Mouse (Mus musculus) C2C12 (cell line): ENCODE results near the gene Ntmt1.

Experiments
- CEBPB ChIP-seq: IDR thresholded peaks from one replicate; pipeline ENCODE4 v1.6.1; 2011; ENCODE audit warnings: low read depth, mild to moderate bottlenecking, control low read depth, moderate library complexity
- CTCF ChIP-seq: IDR thresholded peaks from one replicate; pipeline ENCODE4 v1.5.1; 2011; ENCODE audit not compliant: control insufficient read depth, insufficient read depth, insufficient read length
- FOSL1 ChIP-seq: IDR thresholded peaks from one replicate; pipeline ENCODE4 v1.8.0; 2011; ENCODE audit warnings: mild to moderate bottlenecking, low read length; ENCODE audit not compliant: poor library complexity, insufficient read depth, severe bottlenecking
- MAX ChIP-seq: IDR thresholded peaks from one replicate; pipeline ENCODE4 v1.6.1; 2011; ENCODE audit warnings: mild to moderate bottlenecking, control low read depth
- MYOD1 ChIP-seq: IDR thresholded peaks from one replicate; pipeline ENCODE4 v1.6.1; 2011; ENCODE audit warnings: low read depth; ENCODE audit not compliant: control insufficient read depth, insufficient read length
- USF1 ChIP-seq: IDR thresholded peaks from one replicate; pipeline ENCODE4 v1.6.1; 2011; ENCODE audit warnings: low read depth, mild to moderate bottlenecking, control low read depth, moderate library complexity

- TF ChIP-seq CTCF (no peak), MYOD1 (no peak), USF1 (no peak), CEBPB (no peak), MAX (no peak), FOSL1 (no peak)
Measured at GRCm38 (mm10) chr2:30758341-30759087, 49.1 kb upstream of the Ntmt1 start.
